Mouse (Mus musculus): ENCODE results near the gene 2310011J03Rik.

Gene 2310011J03Rik

DNA sequence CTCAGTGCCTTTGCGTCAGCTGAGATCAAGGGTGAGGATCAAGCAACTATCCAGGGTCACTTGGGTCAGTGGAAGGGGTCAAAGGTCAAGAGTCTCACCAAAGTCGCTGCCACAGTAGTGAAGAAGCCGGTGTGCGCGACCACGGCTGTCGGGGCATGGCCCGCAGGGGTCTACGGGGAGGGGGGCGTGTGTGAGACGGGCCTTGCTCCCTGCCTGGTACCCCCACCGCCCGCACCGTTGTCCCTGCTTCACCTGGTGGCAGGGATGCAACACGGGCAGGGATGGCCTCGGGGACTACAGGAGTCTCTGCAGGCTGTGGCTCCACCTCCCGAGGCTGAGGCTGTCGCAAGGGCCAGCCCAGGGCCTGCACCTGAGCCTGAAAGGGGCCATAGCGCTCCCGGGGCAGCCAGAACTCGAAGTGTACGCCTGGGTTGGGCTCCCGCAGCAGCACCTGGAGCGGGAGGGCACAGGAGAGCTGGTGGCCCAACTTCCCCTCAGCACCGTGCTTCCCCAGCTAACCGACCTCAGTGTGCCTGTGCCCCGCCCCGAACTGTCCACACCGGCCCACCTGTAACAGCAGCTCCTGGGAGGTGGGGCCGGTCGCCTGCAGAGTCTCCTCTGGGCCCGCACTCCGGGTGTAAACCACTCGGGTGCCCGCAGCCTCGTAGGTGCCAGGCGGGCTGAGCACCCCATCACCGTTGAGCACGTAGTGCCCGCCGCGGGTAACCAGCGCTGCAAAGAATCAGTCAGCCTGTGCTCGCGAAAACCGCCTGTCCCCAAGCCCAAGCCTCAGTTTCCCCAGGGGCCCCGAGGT lies 21.4 kb upstream of the 2310011J03Rik start:
- DNase-seq (ENCODE audit: low spot score), result peak; percentile 82

DNA sequence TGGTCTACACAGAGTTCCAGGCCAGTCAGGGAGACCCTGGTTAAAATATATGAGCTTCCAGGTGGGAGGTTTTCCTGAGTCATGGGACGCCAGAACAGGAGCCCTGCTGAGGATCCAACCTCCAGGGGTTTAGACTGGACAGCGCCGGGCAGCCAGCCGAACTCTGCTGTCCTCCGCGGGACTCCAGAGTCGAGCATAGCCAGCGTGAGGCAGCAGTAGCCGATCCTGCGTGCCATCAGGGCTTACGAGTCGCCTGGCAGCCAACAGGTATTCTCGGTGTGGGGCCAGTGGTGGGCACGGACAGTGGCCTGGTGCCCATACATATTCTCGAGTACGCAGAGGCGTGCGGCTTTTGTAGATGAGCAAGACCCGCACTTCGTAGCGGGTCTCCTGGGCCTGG lies 20.7 kb upstream of the 2310011J03Rik start:
- no peak for DNase-seq (ENCODE audit: low spot score)

- peak; percentile 85 for DNase-seq (ENCODE audit: low spot score)
These were observed 19.8 kb upstream of the 2310011J03Rik start for GRCm38 (mm10) chr10:80339941-80340750.

DNA sequence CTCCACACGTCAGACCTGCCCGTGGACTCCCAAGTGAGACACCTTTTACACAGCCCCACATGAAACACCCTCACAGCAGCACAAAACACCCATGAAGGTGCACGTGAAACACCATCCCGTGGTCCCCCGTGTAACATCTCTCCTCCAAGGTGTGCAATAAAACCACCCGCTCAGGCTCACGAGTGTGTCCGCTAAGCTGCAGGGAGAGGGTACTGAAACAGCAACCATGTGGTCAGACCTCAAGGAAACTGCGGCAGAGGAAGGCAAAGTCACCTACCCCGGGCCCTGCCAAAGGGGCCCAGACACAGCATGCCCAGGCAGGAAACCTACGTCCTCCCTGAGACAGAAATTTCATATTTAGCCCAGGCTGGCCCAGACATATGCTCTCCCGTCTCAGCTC lies 15.9 kb upstream of the 2310011J03Rik start:
- DNase-seq (ENCODE audit: low spot score), result no peak

- DNase-seq (ENCODE audit: low spot score), result no peak
These were observed 12.2 kb upstream of the 2310011J03Rik start for GRCm38 (mm10) chr10:80332525-80332989.

- peak; percentile 91 for DNase-seq (ENCODE audit: low spot score)
These were observed 11.5 kb upstream of the 2310011J03Rik start for GRCm38 (mm10) chr10:80331636-80332524.

- DNase-seq (ENCODE audit: low spot score), result no peak
These were observed 10.6 kb upstream of the 2310011J03Rik start for GRCm38 (mm10) chr10:80330888-80331287.

- no peak for DNase-seq (ENCODE audit: low spot score)
These were observed 9.7 kb upstream of the 2310011J03Rik start for GRCm38 (mm10) chr10:80330084-80330483.

DNA sequence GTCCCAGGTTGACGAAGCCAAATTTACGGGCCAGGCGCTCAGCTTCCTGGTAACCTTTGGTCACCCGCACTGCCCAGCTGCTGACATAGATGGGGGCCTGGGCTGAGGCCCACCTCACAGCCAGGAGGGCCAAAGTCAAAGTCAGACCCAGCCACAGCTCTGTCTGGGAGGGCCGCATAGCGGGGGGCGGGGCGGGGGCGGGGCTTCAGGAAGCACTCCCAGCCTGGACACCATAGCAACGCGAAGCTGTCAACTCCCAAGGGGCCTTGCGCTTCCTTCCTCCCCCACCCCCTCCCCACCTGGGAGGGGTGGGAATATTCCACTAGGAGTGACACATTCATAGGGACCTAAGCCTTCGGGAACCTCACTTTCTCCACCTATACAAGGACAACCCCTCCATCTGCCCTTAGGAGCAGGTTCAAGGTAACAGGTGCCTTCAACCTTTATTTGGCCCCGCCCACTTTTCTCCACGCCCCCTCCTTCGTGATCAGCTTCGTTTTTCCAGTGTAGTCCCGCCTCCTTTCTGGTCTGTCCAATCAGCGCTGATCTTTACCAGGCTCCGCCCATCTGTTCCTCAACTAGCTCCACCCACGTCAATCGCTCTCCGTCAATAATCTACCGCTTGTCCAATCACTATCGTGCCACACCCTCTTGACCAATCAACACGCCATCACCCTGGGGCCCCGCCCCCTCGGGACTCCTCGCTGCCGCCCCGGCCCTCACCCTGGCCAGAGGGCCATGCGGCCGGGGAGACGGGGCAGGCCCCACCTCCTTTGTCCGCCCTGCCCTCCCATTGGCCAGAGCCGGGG lies 9.1 kb upstream of the 2310011J03Rik start, which contains the start of the genes Pcsk4 and Reep6:
TSS of gene Pcsk4 (minus strand) at position 226 of the 809 bp plus-strand sequence.
TSS of gene Reep6 (plus strand) at position 681 of the 809 bp plus-strand sequence.
- DNase-seq (ENCODE audit: low spot score), result peak; percentile 99

GRCm38 (mm10) chr10:80325045-80325444 lies 4.7 kb upstream of the 2310011J03Rik start:
- DNase-seq (ENCODE audit: low spot score), result no peak

- no peak for DNase-seq (ENCODE audit: low spot score)
These were observed 4.0 kb upstream of the 2310011J03Rik start for GRCm38 (mm10) chr10:80324120-80325037.

GRCm38 (mm10) chr10:80323261-80324119 lies 3.2 kb upstream of the 2310011J03Rik start:
- DNase-seq (ENCODE audit: low spot score), result peak; percentile 80

DNA sequence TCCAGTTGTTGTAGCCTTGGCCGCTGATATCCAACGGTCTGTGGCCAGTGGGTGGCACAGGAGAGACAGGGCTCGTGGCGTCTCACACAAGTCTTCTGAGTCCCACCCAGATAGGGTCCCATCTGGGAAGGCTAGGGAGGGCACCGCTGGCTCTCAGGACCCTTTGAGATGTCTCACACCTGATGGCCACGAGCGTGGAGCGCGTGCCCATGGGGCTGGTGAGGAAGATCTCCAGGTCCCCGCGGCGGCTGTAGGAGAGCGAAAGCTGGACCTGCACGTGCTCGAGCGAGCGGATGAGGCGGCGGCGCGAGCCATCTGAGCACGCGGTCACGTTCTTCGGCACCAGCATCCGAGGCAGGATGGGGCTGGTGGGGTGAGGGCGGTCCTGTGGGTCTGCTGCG lies 2.5 kb upstream of the 2310011J03Rik start:
- no peak for DNase-seq (ENCODE audit: low spot score)

DNA sequence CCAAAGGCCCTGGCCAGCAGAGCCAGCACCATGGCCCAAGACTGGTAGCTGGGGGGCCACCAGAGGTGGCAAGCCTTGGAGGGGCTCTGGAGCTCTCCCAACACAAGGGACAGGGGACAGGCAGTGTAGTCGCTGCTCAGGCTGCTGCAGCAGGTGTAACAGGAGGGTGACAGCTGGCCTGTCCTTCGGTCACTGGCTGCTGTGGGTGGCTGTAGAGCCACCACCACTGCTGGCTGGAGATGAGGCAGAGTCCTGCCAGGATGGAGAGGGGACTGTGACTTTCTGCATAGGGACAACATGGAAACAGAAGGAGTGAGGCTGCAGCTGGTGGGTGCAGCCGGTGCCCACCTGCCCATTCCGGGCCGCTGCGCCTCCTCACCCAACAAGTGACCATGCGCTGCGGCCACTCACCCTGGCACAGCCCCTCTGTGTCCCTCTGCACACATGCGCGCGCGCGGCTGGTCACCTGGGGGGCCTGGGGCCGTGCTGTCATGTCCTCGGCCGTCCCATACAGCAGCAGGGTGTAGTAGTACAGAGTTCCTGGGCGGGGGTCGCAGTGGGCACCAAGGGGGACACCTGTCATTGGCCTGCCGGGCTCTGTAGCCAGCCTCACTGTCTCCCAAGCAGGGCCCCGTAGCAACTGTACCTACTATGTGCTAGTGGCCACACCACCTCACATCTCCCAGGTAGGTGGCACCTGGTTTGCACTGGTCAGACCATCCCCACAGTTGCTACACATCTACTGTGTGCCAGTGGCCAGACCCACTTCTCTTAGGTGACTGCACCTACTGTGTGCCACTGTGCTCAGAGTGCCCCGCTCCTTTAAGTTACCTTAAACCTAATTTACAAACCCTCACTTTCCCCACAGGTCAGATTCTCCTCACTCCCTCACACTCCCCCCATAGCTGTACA lies 1.6 kb upstream of the 2310011J03Rik start:
- DNase-seq (ENCODE audit: low spot score), result no peak

- no peak for DNase-seq (ENCODE audit: low spot score)
These were observed 805 bp upstream of the 2310011J03Rik start for GRCm38 (mm10) chr10:80321014-80321669.

DNA sequence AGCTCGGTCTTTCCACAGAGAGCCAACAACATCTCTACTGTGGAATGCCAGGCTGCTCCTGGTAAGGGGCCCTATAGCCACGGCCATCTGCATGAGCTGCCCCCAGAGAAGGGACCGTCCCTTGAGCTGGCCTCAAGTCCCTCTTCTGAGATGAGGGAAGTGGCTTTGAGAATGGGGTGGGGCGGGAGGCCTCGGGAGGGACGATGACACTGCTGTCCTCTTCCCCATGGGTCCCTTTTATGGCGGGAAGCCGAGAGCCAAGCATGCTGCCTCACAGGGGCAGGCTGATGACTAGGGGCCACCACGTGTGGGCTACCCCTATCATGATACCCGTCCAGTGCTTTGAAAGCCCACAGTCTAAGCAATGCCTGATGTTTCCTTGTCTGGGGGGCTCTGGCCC lies 3.3 kb downstream of the 2310011J03Rik start:
- no peak for DNase-seq (ENCODE audit: low spot score)

DNA sequence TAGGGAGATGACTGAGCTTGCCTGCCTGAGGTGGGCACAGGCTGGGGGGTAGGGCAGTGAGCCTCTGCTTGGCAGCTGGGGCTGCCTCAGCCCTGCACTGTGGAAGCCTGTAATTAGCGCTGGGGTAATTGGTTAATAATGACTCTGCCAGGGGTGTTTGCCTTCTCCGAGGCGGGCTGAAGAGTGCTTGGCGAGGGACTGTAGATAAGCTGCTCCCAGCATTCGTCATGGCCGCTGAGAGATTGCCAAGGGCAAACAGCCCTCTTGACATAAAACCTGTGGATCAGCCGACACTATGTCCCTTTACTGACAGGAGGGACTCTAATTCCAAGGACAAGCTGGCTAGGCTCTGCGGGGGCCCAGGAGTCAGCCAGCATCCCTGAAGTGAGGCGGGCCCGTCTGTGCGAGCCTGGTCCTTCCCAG lies 4.0 kb downstream of the 2310011J03Rik start:
- DNase-seq (ENCODE audit: low spot score), result no peak

Measured in yolk sac, embryonic 10.5 days (tissue).